Mouse (Mus musculus): ENCODE measurements at regions not wholly inside any gene's neighbourhood (a gene's known extent, or its start where the extent isn't known, plus 50 kb on each side); places are given as distances from the start of the nearest gene placed in this dataset.

DNA sequence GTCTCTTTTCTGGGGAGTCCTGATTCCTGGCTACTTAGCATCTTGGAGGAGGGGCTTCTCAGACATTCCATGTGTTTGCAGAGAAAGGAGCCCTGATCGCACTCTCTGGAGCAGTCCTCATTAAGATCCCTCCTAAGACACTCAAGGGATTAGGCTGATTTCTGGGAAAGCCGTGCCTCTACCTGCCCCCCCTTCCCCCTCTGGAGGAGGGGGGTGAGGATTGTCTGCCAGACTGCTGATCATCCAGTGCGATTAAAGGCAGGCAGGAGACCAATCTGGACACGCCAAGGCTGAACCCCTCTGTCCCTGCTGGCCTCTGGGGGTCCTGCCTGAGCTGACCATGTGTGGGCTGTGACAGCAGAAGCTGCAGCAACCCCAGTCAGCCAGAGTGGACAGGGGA is 65.4 kb downstream of the Vegfa start:
- no peak for DNase-seq

DNA sequence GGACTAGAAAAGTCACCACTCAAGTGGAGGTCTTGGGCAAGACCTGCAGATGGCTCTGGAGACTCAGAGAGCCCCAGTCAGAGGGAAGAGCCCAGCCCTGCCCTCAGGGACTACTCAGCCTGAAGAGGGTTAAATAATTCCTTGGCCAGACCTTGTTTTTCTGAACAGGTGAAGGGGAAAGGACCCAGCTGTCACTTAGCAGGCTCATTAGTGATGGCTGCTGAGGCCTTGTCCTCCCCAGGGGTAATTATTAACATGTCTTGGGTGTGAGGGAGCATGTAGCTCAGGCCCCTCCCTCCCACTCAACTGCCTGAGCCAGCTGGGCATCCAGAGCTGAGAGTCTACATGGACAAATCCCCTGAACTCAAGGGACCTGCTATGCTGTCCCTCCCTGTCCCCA is 68.1 kb downstream of the Vegfa start:
- DNase-seq = no peak

DNA sequence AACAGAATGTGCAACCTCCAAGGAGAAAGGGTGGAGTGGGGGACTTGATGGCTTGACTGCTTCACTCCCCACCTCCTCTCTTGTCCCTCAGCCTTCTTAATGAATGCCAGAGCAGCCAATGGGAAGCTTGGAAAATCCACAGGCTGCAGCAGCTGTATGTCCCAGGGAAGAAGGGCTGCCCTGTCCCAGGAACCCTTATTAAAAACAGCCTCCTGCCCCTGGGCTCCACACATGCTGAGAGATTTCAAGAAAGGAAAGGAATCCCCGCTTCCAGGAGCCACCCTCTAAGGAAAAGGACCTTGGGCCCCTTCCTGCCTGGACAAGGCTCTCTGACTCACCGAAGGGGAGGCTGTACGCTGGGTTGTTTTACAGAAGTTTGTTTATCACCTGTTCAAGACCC is 68.8 kb downstream of the Vegfa start:
- DNase-seq = no peak

DNA sequence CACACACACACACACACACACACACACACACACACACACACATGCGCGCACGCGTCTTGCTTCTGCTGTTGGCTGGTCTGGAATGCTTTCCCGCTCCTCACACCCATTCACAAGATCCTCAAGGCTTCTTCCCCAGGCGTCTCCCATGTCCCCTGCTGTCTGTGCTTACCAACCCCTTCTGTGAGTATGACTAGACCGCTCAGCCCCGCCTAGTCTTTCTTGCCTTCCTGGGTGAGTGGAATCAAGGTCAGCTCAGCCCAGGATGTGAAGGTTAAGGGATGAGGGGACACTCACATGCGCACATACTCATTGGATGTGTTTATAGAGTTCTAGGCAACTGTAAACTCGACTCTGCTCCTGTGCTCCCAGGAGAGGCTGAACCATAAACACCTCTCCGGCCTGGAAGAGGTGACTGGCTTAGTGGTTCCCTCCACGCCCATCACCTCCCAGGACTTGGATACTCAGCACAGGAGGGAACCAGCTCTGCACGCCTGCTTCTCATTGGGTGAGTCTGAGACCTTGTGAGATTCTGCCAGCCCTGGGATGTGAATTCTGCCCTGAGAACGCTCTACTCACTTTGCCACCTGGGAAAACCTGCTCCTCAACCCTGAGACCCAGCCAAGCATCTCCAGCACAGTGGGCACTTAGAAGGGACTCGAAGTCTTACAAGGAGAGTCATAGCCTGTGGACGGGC is 70.4 kb downstream of the Vegfa start:
- no peak for DNase-seq

DNA sequence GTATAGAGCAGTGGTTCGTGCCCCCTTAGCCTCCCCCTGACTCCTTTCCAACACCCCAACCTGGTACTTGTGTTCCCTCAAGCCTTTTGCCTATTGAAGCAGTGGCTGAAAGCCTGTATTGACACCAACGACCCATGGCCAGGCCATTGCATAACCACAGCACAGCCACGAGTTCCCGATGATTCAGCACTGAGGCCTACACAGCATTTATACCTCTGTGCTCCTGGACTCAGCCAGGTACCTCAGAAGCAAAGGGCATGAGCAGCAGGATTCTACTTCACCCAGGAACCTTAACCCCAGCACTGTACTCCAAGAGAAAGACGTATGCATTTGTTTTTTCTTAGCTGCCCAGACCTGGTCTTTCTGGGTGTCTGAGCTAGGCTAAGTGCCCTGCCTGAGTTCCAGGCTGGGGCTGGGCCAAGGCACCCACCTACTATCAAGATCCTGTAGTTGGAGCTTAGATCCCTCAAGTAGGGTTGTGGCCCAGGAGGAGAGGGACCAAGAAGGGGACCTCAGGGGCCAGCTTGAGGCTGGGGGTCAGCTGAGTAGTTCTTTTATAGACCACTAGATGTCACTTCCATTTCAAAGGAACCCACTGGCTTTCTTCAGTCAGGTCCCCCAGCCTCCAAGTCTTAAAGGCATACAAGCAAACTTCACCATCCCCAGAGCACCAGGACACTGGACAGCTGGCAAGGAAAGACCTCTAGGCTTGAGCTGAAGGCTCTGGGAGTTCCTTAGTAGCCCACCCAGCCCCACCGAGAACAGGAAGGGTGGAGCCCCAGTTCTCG is 73.9 kb downstream of the Vegfa start:
- DNase-seq = no peak

DNA sequence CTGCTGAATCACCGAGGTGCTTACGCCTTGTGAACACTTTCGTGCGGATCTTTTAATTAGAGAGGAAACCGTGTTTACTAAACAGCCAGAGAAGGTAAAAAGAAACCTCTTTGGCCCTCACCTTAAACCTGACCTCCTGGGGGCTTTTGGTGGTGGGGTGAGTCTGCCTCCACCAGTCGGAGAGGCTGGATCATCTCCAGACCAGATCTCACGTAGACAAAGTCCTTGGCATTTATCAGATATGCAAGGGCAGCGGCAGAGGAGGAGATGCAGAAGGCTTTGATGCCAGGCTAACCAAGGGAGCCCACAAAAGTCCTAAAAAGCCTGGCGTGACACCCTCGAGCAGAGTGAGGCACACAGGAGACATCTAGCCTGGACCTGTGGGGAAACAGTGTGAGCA is 76.7 kb downstream of the Vegfa start:
- DNase-seq = no peak

DNA sequence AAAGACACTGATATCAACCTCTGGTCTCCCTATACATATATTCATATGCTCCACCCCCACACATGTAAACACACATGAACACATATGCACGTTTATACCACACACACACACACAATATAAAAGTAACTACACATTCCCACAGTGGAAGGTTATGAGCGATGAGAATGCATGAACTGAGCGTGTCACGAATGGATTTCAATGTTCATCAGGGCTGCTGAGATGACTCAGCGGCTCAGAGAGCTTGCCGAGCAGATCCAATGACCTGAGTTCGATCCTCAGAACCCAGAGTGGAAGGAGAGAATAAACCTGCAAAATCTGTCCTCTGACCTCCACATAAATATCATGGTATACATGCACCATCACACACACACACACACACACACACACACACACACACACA is 77.3 kb downstream of the Vegfa start:
- no peak for DNase-seq

DNA sequence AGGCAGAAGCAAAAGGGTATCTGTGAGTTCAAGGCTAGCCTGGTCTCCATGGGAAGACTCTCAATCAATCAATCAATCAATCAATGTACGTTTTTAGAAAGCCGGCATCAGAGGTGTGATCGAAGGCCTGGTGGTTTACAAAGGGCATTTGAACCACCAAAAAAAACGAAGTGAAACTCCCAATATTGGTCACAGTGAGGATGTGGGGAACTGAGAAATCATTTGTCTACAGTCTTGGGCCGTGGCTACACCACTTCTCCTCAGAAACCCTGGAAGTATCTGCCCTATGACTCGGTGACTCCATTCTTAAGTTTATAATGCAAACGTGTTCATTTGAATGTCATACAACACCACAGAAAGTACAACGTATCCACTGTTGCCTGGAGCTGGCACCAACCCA is 78.6 kb downstream of the Vegfa start:
- DNase-seq = no peak

DNA sequence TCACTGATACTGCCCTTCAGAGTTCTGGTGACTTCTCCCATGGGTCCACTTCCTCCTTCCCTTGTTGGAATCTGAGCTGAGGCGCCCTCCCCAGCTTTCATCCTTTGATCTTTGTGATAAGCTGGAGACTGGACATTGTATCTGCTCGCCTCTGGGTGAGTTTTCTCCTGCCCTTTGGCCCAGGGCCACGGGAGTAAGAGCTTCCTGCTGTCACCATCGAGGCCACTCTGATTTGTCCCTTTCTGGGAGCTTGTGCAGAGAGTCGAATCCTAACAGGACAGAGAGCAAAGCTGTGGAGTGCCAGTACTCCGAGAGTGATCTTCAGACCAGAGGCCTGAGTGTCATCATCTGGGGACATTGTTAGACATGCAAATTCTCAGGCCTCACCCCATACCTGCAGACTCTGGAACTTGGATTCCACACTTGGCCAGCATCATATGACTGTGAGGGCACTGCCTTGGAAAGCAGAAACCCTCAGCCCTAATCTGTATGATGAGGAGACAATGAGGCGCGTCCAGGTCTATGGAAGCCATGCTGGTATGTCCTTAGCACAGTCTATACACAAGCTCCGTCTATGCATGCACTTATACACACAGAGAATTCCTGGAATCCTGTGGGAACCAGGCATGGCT is 81.5 kb downstream of the Vegfa start:
- no peak for DNase-seq

DNA sequence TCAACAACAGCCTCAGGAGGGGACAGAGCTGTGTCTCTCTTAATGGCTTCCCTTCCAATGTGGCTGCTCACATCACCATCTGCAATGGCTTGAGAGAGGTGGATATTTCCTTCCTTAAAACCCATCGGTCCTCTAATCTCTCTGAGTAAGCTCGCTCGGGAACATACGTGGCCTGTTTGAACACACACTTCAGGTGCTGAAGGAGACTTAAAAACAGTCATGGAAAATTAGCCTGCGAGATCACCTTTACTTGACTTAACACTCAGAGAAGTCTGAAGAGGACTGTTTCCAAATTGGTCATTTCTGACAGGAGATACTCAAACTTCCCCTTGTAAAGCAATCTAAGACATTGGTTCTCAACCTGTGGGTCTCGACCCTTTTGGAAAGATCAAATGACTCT is 83.0 kb downstream of the Vegfa start:
- DNase-seq = no peak

DNA sequence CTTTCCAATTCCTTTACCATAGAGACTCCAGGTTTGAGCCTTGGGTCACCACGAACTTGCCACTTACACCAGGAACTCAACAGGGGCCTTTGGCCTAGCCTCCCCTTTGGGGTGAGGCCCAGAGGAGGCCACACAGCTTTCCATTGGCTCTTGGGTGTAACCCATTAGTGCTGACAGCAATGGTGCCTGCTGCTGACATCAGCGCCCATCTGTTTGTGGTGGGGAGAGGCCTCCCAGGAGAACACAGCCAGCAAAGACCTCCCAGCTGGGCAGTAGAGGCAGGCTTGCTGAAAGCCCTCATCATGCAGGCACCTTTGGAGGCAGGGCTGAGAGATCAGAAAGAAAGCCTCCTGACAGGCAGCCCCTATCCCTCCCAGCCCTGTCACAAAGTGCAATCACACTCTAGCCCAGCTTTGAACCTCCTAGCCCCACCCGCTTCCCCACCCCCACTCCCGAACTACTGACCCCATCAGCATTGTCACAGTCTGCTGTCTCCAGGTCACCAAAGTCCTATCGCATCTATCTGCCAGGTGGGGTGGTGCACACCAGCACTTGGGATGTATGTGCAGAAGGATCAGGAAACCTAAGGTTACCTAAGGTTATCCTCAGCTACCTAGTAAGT is 83.7 kb downstream of the Vegfa start:
- no peak for DNase-seq

DNA sequence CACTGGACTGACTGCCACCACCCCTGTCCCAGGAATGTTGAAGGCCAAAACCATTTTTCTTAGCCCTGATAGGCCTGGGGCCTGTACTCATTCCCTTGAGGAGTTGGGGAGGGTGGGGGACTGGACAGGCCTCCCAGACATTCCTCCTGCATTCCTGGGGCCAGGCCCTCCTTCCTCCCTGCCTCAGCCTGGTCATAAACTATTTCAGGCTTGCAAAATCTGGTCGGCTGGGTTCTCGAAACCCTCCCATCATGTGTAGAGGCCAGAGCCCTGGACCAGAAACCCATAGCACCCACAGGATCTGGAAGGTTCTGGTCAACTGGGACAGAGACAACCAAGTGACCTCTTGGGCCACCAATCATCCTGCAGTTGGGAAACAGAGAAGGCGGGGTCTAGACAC is 87.2 kb downstream of the Vegfa start:
- DNase-seq = no peak

DNA sequence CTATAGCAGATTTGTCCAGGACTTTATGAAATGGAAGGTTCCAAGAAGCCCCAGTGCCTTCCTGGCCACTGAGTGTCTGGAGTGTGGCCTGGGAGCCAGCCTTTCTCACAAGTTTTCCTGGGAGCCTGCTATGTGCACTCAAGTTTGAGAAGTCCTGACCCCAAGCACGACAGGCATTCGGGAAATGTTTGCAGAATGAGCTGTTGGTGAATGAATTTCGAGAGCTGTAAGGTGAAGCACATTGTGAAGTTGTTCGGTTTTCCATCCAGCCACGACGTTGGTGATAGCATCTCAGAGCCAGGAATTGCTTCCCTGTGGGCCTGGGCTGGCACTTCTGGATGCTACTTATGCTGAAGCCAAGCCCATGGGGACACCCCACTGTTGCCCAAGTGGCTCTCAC is 88.9 kb downstream of the Vegfa start:
- no peak for DNase-seq

DNA sequence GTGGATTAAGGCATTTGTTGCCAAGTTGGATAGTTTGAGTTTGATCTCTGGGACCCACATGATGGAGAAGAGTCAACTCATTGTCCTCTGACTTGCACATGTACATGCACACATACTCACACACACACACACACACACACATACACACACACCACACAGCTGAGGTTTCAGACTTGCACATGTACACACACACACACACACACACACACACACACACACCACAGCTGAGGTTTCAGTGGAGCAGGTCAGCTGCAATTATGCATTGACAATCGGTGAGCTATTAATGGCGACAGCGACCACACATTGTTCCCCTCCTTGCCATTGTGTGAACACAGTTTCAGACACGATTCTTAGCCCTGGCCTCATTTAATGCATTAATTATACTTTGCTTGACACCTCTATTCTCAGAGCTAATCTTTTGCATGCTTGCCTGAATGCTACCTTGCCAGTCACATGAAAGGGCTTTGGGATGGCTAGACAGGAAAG is 90.2 kb downstream of the Vegfa start:
- DNase-seq = no peak

DNA sequence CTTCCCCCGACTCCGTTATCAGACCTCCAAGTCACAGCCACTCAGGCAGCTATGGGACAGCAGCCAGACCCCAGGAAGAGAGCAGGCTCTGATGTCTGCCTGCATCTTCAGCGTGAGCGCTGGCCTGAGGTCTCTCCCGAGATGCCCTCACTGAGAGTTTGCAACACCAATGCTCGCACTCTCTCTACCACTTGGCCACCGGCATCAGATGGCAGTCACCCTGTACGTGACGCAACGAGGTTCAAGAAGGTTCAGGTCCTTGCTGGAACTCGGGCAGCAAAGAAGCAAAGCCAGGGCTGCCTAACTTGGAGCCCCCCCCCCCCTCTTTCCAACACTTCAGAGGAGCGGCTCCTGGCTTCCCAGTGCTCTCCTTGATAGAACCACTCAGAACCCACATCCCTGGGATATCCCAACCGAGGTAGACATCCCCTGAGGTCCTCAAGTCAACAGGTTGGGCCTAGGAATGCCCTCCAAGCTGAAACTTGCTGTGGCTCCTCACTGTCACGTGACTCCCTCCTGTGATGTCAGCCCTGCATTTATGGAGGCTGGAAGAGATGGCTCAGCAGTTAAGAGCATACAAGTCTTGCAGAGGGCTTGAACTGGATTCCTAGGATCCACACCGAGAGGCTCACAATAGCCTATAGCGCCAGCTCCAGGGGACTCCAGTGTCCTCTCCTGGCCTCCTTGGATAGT is 91.9 kb downstream of the Vegfa start:
- DNase-seq = no peak

DNA sequence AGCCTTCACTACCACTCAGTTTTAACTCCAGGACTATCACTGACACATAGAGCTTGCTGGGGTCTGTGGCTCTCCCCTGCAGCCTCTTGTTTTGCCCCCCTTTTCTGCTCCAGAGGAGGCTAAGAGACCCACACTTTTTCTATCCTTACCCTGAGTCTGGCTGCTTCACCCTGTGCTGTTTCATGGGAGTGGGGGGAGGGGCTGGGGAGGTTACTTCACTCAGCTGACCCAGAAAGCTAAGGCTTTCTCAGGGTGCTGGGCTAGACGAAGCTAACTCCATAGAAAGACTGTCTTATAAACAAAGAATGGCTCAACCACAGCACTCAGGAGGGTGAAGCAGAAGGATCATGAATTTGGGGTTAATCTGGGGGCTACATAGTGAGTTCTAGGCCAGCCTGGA is 93.9 kb downstream of the Vegfa start:
- no peak for DNase-seq

DNA sequence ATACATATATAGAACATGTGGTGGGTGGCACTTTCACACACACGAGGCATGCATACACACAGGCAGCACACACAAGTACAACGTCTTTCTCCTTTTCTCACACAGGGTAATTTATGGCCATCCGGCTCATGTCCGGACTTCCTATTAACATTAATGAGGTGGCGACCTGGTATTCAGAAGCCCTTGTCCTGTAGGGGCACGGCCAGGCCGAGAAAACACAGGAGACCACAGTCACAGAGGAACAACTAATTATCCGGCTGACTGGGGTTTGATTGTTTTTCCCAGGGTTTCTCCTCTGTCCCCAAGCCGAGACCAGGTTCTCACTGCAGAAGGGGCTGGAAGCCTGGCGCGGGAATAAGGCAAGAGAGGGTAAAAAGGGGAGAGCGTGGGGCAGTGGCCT is 95.6 kb downstream of the Vegfa start:
- DNase-seq = no peak

DNA sequence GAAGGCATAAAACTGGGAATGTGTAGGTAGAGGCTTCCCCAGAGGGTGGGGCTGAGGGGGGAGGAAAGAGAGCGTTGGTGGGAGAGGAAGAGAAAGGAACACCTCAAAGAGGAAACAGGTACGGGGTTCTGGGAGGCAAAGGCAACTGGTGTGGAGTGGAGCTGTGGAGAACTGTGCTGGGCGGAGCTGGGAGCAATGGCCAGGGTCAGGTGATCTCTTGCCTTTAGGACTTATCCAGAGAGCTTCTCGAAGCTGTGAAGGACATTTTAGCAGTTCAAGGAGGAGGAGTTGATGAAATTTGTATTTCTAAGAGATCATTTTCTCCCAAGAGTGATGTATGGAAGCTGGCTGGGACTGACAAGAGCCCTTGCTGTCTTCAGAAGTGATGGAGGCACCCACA is 96.9 kb downstream of the Vegfa start:
- no peak for DNase-seq

DNA sequence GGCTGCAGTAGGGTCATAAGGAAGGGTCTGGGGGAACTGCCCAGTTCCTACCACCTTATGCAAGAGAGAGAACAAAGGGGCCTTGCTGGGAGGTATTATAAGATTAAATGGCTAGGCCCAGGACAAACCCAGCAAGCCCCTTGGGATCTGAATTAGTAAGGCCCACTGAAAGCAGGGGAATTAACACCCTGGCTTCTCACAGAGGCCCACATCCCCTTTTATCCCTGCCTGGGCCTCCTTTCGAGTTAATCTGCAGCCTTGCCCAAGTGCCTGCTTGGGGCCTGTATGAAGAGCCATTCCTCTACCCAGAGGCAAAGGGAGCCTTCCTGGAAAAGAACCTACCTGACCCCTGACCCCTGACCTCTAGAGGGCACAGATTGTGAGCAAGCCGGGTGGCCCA is 98.2 kb downstream of the Vegfa start:
- no peak for DNase-seq

DNA sequence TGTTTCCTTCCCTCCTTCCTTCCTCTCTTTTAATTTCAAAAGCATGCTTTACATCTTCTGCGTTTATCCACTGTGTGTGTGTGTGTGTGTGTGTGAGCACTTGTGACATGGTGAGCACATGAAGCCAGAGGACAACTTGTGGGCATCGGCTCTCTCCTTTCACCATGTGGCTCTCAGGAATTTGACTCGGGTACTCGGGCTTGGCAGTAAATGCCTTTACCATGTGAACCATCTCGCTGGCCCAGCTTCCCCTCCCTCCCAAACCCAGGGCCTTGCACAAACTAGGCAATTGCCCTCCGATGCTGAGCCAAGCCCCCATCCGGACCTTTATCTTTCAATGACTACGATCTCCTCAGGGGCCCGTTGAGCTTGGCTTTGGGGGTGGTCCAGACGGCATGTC is 99.1 kb downstream of the Vegfa start:
- DNase-seq = no peak

DNA sequence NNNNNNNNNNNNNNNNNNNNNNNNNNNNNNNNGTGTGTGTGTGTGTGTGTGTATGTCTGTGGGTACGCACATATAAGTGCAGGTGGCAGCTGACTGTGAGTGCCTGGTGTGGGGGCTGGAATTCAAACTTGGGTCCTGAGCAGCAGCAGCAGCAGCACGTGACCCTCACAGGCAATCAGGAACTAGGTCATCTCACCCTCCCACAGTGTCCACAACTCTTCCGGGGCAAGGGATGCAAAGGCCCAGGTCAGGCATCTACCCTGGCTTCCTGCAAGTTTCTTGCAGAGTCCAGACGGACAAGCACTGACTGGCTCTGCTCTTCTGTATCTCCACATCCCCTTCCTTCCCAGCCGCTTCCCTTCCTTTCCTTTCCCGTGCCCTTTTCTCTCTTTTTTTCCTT is 99.6 kb downstream of the Vegfa start:
- no peak for DNase-seq

DNA sequence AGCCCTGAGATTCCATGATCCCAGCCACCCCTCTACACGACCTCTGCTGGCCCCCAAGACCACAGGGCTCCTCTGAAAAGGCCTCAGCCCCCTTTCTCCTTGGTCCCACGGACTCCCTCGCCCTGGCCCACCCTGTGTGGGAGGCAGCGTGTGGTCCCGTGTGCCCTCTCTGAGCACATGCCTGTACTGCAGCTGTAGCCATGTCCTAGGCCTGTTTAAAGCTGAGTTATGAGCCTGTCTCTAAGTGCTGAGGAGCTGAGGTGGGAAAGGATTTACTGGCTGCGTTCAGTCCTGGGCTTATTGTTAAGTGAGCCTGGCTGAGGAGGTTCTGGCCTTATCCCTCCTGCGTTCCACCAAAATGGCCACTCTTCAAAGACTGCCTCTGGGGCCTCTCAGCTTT is 102.6 kb downstream of the Vegfa start:
- DNase-seq = no peak
